Mouse (Mus musculus) kidney, embryonic 16.5 days (tissue): Measurements from ENCODE around the gene Ass1. TPM values are rescaled to one million over a fixed set of nuclear protein-coding genes. Genes with fewer than 3 reads are reported as not detected.

Experiments used
- ATAC-seq: fragments of 200-750 bp; cut with Nextera tagmentation; 2 replicates; pipeline ENCODE4 v1.8.0; 2017; ENCODE audit warnings: moderate TSS enrichment; ENCODE audit not compliant: low FRiP score, low TSS enrichment
- H3K27ac ChIP-seq: fragments of 300-500 bp; sonication (generic); 2 replicates; pipeline ENCODE4 v1.5.1; 2014; ENCODE audit warnings: low read length
- H3K27me3 ChIP-seq: fragments of 300-500 bp; sonication (generic); 2 replicates; pipeline ENCODE4 v1.6.1; 2014; ENCODE audit warnings: low read length, control low read depth, mixed read lengths; ENCODE audit not compliant: insufficient read depth
- H3K36me3 ChIP-seq: fragments of 300-500 bp; sonication (generic); 2 replicates; pipeline ENCODE4 v1.6.1; 2014; ENCODE audit warnings: low read length, control low read depth, mixed read lengths; ENCODE audit not compliant: insufficient read depth
- H3K4me1 ChIP-seq: fragments of 300-500 bp; sonication (generic); 2 replicates; pipeline ENCODE4 v1.6.1; 2014; ENCODE audit warnings: low read length, control low read depth, mixed read lengths; ENCODE audit not compliant: insufficient read depth
- H3K4me2 ChIP-seq: fragments of 300-500 bp; sonication (generic); replicated peaks from 2 replicates; pipeline ENCODE4 v1.6.1; 2014; ENCODE audit warnings: low read depth, low read length
- H3K4me3 ChIP-seq: fragments of 300-500 bp; sonication (generic); 2 replicates; pipeline ENCODE4 v1.5.1; 2014; ENCODE audit warnings: mild to moderate bottlenecking, low read length
- H3K9ac ChIP-seq: fragments of 300-500 bp; sonication (generic); replicated peaks from 2 replicates; pipeline ENCODE4 v1.6.1; 2014; ENCODE audit warnings: low read length
- H3K9me3 ChIP-seq: fragments of 300-500 bp; sonication (generic); 2 replicates; pipeline ENCODE4 v1.6.1; 2016; ENCODE audit warnings: low read length, control low read depth
- WGBS: fragments of 180-500 bp; shearing (Covaris S2); extraction: QIAGEN DNeasy Blood & Tissue Kit; methylation state at CpG from one replicate; pipeline ENCODE4 v1.1.7; 2014; 5-methylcytosine and 5-hydroxymethylcytosine counted together
- polyA plus RNA-seq: library from polyadenylated mRNA; unstranded; fragments of >200 nt; fragmentation: Nextera tagmentation; extraction: Ambion mirVana; gene quantifications from 2 replicates; pipeline ENCODE4 v1.2.1, GENCODE M21; 2015

Gene Ass1
- polyA plus RNA-seq, 1 experiment from 2014 or later = 164 TPM

GRCm38 (mm10) chr2:31476107-31476820 is 6.3 kb downstream of the Ass1 start:
- 65% methylated on average over 10 of the region's 10 CpGs for WGBS

DNA sequence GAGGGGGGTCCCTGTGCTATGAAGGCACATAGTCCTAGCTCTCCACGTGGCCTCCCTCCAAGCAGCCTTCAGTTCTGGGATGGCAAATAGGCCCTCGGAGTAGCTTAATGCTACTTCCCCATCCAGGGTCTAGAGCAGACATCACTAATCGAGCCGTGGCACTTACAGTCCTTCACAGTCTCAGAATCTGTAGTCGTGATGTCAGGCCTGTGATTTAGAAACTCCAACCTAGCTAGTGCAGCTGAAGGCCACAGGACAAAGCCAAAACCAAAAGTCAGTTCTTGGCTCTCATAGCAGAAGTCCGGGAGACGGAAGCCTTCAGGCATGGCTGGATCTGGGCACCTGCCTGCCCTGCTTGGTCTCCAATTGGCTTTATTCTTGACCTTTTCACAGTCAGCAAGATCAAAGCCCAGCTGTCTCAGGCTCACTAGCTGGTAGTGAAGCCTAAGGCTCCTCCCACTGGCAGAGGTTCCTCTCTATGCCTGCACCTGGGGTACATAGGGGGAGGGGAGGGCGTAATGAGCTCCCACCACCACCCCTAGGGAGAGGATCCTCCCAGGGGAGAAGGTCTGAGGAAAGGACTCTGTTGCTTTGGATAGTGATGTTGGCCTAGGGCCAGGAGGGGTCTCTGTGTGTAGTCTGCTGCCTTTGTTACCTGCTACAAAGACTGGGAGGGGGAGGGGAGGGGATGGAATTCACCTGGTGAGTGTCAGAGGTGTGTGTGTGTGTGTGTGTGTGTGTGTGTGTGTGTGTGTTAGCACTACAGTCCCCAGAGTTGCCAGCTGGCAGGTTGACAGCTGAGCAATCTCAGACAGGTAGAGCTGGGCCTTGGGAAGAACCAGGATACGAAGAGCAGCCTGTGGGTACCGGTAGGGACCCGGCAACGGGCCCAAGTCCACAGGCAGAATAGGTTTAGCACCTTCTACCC is 7.5 kb downstream of the Ass1 start:
- Histone ChIP-seq H3K9me3 (no peaks in the 10 kb centered on the region), H3K9ac (no peak overlapping the region), H3K4me1 (no peaks in the 10 kb centered on the region), H3K4me3 (no peak overlapping the region), H3K36me3 (no peaks in the 10 kb centered on the region), H3K4me2 (no peak overlapping the region), H3K27ac (no peak overlapping the region), H3K27me3 (no peaks in the 10 kb centered on the region; the same call in 1 of the 2 replicates)
- WGBS = 77% methylated on average over 12 of the region's 12 CpGs
- ATAC-seq = no peak

More at GRCm38 (mm10) chr2:31476107-31476820, 6.3 kb downstream of the Ass1 start:
- Histone ChIP-seq H3K4me3 (no peak overlapping the region), H3K27me3 (peaks cover 5% of the 10 kb centered on the region; the same call in 1 of the 2 replicates), H3K9ac (no peak overlapping the region), H3K36me3 (no peaks in the 10 kb centered on the region), H3K27ac (no peak overlapping the region), H3K4me1 (no peaks in the 10 kb centered on the region), H3K4me2 (no peak overlapping the region), H3K9me3 (no peaks in the 10 kb centered on the region)
- ATAC-seq = no peak

GRCm38 (mm10) chr2:31482914-31483575 is 13.0 kb downstream of the Ass1 start:
- H3K9ac ChIP-seq = no peak overlapping the region
- H3K4me2 ChIP-seq = no peak overlapping the region
- no peaks in the 10 kb centered on the region for H3K36me3 ChIP-seq
- ATAC-seq = peak; percentile 75
- no peak overlapping the region for H3K27ac ChIP-seq
- WGBS = 25% methylated on average over 8 of the region's 8 CpGs
- no peaks in the 10 kb centered on the region for H3K4me1 ChIP-seq
- no peaks in the 10 kb centered on the region; the same call in 1 of the 2 replicates for H3K27me3 ChIP-seq
- no peaks in the 10 kb centered on the region for H3K9me3 ChIP-seq
- H3K4me3 ChIP-seq = no peak overlapping the region

DNA sequence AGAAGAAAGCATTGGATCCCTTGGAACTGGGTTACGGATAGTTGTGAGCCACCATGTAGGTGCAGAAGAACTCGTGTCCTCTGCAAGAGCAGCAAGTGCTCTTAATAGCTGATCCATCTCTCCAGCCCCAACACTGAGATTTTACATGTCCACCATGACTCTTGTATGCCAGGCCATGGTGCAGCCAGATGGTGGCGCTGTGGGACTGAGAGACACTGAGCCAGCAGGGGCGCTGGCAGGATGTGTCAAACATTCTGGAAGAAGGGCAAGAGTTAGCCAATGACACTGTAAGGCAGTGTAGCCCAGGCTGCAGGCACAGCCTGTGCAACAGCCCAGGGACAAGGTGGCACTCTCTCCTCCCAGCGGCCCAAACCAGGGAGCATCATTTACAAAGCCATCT is 14.2 kb downstream of the Ass1 start:
- WGBS = 26% methylated on average over 5 of the region's 5 CpGs
- no peak overlapping the region for H3K4me2 ChIP-seq
- no peak overlapping the region for H3K27ac ChIP-seq
- no peak for ATAC-seq
- no peaks in the 10 kb centered on the region for H3K36me3 ChIP-seq
- no peak overlapping the region for H3K9ac ChIP-seq
- no peaks in the 10 kb centered on the region for H3K9me3 ChIP-seq
- H3K4me3 ChIP-seq = no peak overlapping the region
- no peaks in the 10 kb centered on the region; the same call in 1 of the 2 replicates for H3K27me3 ChIP-seq
- H3K4me1 ChIP-seq = no peaks in the 10 kb centered on the region

DNA sequence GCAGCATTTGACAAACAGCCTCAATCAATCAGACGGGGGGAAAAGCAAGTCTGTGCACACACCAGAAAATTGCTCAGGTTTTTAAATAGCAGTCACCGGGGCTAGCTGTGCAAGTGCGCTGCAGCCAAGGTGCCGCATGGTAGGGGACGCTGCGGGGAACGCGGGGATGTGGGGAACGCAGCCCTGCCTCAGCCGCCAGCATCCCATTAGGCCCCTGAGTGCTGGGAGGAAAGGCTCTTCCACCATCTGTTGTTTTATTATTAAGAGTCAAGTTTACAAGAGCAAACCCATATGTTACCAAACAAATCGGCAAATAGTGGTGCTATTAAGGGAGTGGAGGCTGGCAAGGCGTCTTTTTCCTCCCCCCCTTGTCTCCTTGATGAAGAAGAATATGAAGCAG is 19.2 kb downstream of the Ass1 start:
- no peaks in the 10 kb centered on the region for H3K36me3 ChIP-seq
- no peaks in the 10 kb centered on the region for H3K27me3 ChIP-seq
- WGBS = 34% methylated on average over 12 of the region's 12 CpGs
- ATAC-seq = no peak
- H3K9me3 ChIP-seq = no peaks in the 10 kb centered on the region
- H3K9ac ChIP-seq = no peak overlapping the region
- H3K4me2 ChIP-seq = no peak overlapping the region
- peaks cover 12% of the 10 kb centered on the region for H3K4me1 ChIP-seq
- H3K4me3 ChIP-seq = no peak overlapping the region
- H3K27ac ChIP-seq = no peak overlapping the region

DNA sequence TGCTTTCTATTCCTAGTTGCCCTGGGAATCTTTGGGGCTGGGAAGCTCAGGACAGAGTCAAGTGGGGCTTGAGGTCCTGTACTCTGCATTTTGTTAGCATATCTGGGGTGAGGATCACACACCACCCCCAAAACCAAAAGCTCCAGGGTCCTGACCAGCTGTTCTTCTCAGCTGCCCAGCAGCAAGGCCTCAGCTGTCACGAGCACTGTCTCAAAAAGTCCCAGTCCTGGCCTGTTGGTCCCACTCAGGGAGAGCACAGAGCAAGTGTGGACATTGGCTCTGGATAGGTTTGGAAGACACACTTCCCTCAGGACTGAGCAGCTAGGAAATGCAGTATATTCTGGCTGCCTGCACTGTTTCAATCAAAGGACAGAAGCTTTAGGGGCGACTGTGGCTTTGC is 20.5 kb downstream of the Ass1 start:
- no peak for ATAC-seq
- Histone ChIP-seq H3K4me2 (no peak overlapping the region), H3K36me3 (no peaks in the 10 kb centered on the region), H3K27me3 (no peaks in the 10 kb centered on the region), H3K4me1 (peaks cover 25% of the 10 kb centered on the region), H3K4me3 (no peak overlapping the region), H3K27ac (no peak overlapping the region), H3K9me3 (no peaks in the 10 kb centered on the region), H3K9ac (no peak overlapping the region)
- WGBS = 93% methylated on average over 2 of the region's 2 CpGs

DNA sequence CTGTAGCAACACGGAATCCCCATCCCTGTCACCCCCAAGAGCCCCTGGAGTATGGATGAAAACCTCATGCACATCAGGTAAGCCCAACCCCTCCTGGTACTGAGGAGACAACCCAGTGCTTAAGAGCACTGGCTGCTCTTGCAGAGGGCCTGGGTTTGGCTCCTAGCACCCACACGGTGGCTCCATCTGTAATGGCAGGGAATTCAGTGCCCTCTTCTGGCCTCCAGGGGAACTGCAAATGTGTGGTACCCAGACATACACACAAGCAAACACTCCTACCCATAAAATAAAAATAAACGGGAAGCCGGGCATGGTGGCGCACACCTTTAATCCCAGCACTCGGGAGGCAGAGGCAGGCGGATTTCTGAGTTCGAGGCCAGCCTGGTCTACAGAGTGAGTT is 22.3 kb downstream of the Ass1 start:
- Histone ChIP-seq H3K4me3 (no peak overlapping the region), H3K4me1 (peaks cover 29% of the 10 kb centered on the region), H3K36me3 (no peaks in the 10 kb centered on the region), H3K4me2 (no peak overlapping the region), H3K9me3 (no peaks in the 10 kb centered on the region), H3K27me3 (no peaks in the 10 kb centered on the region), H3K27ac (no peak overlapping the region), H3K9ac (no peak overlapping the region)
- no peak for ATAC-seq
- WGBS = 90% methylated on average over 8 of the region's 8 CpGs

DNA sequence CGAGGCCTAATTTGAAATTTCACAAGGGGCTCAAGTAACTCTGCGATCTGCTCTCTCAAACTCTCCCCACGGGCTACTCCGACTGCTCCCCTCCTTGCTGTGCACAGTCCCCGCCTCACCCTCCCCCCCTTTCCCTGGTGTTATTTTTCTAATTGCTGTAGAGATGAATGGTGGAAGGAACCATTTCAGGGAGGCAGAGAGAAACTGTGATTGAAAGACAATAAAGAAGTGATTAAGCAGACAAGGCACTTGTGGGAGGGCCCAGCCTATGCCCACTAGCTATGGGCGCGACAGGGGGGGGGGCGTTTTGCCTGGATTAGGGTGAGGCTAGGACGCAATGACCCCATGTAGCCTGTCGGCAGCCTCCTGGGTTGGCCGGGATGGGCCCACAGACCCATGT is 23.2 kb downstream of the Ass1 start:
- peaks cover 35% of the 10 kb centered on the region for H3K4me1 ChIP-seq

GRCm38 (mm10) chr2:31494315-31494714 is 24.3 kb downstream of the Ass1 start:
- Histone ChIP-seq H3K27ac (no peak overlapping the region), H3K36me3 (no peaks in the 10 kb centered on the region), H3K4me3 (no peak overlapping the region), H3K4me2 (no peak overlapping the region), H3K4me1 (peaks cover 44% of the 10 kb centered on the region), H3K9ac (no peak overlapping the region), H3K9me3 (no peaks in the 10 kb centered on the region), H3K27me3 (no peaks in the 10 kb centered on the region)
- 0 out of 2 replicates have a peak, but pooled peaks have one; percentile 29 for ATAC-seq
- 46% methylated on average over 5 of the region's 5 CpGs for WGBS

More for the DNA sequence above, 23.2 kb downstream of the Ass1 start:
- ATAC-seq = 0 out of 2 replicates have a peak, but pooled peaks have one; percentile 7
- Histone ChIP-seq H3K27me3 (no peaks in the 10 kb centered on the region), H3K9me3 (no peaks in the 10 kb centered on the region), H3K36me3 (no peaks in the 10 kb centered on the region), H3K27ac (no peak overlapping the region), H3K9ac (no peak overlapping the region), H3K4me2 (no peak overlapping the region), H3K4me3 (no peak overlapping the region)
- WGBS = 33% methylated on average over 11 of the region's 11 CpGs
